Mouse (Mus musculus): ENCODE measurements around the gene Olfr959.
A peak's percentile ranks its signal among the peaks of the same experiment; 100 is the strongest.

Gene Olfr959

DNA sequence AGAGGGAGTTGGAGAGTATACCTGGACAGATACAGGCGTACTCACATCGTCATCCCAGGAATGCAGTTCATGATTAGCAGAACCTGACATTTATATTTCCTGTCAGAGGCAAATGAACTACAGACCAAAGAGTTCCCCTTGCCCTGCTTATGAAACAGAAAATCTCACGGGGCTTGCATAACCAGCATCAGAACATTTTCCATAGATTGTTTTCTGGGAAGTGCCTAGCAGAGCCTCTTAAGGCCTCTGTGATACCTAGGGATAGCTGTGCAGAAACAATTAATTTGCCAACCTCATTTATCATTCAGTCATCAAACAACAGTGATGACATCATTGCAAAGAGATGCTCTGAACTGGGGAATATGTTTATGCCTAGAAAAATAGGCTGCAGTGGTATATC, at the start of gene Olfr959:
TSS of gene Olfr959 (minus strand) at position 101 of the 400 bp plus-strand sequence.
- no peak for DNase-seq (ENCODE audit: low read depth, low spot score)

DNA sequence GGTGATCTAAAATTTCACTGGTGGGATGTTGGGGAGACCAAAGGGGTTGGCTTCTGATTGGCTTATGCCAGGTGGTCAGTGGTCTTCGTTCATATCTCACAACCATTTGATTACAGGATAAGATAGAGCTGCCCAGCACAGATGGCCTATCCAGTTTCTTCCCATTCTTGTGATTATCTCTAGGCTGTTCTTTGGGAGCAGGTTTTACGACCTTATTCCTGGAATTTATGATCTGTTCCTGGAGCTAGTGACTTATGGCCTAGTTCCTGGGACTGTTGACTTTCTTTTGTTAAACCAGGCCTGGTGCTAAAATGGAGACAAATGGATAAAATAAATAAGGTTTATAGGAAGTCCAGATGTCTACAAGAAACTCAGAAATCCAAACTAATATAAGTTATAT, 49.3 kb upstream of the Olfr959 start:
- no peak for DNase-seq (ENCODE audit: low read depth, low spot score)

DNA sequence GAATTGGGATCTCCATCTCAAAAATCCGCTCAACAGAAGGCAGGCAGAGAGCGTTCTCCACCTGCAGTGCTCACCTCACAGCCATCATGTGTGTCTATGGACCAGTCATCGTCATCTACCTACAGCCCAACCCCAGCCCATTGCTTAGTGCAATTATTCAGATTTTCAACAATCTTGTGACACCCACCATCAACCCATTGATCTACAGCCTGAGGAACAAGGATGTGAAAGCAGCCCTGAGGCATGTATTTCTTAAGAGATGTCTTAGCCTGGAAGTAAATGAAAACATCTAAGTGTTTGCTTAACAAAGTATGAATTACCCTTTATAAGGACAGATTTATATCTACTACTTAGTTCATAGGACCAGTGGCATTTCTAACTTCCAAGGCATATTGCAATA, 48.4 kb upstream of the Olfr959 start:
- no peak for DNase-seq (ENCODE audit: low read depth, low spot score)

DNA sequence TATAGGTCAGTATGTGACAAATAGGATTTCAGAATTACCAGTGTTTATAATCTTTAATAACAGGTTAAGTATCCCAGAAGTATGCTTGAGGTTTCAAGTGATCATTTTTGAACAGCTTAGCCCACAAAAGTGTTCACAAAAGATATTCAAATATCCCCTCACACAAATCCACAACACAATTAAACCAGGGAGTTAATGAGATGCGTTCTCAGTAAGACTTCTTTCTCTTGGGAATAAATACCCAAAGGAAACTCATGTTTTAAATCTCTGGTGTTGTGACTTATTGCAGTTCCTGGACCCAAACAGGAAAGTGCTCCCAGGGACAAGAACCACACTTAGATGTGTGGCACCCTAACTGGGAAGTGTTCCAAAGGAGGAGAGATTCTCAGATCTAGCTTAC, 45.7 kb upstream of the Olfr959 start, which contains the start of gene Olfr960:
TSS of gene Olfr960 (plus strand) at position 301 of the 400 bp plus-strand sequence.
- DNase-seq (ENCODE audit: low read depth, low spot score), result no peak

DNA sequence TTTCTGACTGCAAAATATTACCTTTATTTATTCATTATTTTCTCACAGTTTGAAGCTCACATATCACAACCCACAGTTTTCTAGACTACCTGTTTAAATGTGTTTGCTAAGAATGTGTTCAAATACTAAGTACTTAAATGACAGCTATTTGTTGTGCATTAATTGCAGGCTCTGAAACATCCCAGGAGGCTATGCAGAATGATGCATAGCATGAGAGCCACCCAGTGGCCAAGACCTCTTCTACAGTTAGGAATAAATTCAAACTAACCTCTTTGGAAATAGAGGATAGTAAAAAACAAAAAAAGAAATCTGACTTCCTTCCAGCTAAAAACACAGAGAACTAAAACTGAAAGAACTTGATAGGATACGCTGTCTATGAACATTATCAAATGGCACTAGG, 36.6 kb upstream of the Olfr959 start:
- no peak for DNase-seq (ENCODE audit: low read depth, low spot score)

DNA sequence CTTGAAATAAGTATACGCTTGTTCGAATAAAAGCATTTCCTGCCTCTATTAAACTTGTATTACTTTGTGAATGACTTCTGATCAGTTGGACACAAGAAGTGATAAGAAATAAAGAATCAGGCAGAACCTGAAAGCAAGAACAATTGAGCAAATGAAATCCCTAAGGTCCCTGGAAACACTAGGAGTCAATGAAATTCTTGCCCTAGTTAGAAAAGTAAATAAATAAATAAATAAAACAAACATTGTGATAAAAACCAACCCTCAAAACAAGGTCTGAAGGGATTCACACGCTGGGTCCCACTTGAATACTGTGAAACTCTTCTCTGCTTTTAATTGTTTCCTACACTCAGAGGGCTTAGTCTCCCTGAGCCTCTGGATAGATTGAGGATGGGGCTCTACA, 35.0 kb upstream of the Olfr959 start, which contains the start of gene Olfr148:
TSS of gene Olfr148 (plus strand) at position 301 of the 400 bp plus-strand sequence.
- DNase-seq (ENCODE audit: low read depth, low spot score), result no peak

DNA sequence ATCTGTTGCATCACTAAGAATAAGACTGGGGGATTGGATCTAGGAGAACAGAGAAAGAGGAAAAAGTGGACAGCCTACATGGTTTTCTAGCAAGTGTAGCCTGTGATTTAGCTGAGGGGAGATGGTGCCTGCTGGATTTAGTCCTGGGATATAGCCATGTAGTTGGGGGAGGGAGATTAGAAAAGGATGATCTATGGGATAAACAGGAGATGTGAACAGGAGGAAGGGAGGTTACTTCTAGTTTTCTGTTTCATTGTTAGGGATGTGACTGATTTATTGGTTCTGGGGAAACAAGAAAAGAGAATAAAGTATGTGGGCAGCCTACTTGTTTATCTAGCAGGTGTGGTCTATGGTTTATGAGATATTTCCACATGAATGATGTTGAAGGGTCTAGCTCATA, 33.1 kb upstream of the Olfr959 start:
- no peak for DNase-seq (ENCODE audit: low read depth, low spot score)

DNA sequence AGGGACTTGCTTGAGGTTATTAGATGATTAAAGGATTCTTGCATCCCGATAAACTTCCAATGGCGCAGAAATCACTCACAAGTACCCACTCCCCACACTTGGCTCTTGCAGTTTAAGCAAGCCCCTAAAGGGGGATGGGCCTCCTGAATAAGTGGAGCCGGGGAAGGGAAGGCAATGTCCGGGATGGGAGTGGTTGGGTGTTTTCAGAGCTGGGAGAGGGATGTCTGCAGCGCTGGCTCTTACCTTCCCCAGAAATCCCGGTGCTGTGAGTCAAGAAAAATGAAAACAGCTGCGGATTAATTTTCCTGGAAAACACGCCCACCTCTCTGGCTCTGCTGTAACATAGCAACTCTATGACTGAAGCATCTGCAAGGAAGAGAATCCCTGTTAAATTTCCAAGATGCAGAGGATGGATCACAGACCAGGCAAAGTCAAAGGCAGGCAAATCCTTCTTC, 28.7 kb upstream of the Olfr959 start, which contains the start of gene AW551984:
TSS of gene AW551984 (minus strand) at position 405 of the 455 bp plus-strand sequence.
- DNase-seq (ENCODE audit: low read depth, low spot score), result peak; percentile 1

DNA sequence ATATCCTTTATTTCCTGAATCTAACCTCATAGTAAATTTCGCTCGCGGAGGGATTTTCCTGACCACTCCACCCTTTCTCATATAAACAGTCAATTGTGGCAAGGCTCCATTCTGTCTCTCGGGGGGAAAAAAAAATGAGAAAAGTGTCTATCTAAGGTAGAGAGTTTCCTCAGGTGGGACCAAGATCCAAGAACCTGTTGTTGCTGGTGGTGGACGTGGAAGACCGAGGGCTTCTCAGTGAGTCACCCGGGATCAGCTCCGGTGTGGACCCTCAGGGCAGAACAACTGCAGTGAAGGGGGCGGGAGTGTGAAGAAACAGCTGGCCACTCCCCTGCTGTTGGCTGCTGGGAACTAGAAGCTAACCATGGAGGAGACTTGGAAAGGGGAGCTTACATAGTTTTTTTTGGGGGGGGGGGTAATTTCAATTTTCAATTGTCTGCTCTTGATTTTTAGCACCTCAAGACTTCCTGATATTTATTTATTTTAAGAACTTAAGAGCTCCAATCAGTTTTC, 28.0 kb upstream of the Olfr959 start:
- DNase-seq (ENCODE audit: low read depth, low spot score), result no peak

DNA sequence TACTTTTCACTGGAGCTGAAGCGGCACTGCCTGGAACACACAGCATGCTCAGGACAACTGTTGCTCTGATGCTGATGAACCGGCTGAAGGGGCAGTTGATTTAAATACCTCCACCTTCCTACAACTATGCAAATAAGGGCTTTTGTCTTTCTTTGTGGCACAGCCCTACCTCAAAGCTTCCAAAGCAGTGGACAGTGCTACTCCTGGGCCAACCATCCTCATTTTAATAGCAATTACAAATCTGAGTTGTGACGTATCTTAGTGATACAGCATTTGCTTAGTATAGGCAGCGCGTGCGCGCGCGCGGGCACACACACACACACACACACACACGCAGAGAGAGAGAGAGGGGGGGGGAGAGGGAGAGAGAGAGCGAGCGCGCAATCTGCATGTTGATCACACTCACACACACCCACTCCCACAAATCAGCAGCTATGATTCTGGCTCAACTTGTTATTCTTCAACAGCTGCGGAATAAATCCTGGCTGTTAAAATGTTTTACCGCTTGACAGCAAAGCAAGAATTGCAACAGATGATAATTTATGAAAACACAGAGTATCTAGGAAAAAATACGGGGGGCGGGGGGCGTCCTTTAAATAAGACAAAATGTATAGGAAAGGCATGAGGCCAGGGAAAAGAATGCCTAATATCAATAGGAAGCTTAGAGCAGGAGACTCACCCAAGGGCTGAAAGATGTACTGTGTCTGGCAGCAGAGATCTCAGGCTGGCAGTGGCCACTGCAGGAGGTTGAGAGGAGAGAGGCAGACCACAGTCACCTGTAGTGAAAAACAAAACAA, 27.4 kb upstream of the Olfr959 start:
- no peak for DNase-seq (ENCODE audit: low read depth, low spot score)

DNA sequence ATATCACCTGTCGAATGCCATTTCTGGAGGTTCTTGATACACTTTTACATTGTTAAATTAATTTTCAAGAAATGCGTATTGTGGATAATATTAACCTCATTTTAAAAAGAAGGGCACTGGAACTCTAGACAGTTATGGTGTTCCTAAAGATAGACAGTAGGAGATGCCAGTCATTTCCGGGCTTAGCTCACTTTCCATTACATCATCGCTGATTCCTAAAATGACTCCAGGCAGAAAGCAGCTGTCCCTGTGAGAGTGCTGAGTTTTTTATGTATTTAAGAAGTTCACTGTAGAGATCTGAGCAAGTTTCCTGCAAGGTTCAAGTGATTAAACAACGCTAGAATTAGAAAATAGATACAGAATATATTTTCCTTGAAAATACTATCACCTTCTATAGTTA, 1.7 kb upstream of the Olfr959 start:
- no peak for DNase-seq (ENCODE audit: low read depth, low spot score)

DNA sequence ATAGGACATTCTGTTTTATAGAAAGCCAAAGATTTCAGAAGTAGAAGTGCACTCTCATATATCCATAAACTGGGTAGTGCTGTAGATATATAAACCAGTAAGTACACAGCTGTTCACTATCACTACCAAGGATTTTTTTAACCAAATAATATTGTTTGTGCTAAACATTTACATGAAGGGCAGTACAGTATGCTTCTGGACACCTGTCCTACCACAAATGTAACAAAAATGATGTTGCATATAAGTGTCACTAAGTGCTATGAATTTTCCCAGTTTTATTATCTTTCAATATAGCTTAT, 17.1 kb downstream of the Olfr959 start:
- DNase-seq (ENCODE audit: low read depth, low spot score), result no peak

DNA sequence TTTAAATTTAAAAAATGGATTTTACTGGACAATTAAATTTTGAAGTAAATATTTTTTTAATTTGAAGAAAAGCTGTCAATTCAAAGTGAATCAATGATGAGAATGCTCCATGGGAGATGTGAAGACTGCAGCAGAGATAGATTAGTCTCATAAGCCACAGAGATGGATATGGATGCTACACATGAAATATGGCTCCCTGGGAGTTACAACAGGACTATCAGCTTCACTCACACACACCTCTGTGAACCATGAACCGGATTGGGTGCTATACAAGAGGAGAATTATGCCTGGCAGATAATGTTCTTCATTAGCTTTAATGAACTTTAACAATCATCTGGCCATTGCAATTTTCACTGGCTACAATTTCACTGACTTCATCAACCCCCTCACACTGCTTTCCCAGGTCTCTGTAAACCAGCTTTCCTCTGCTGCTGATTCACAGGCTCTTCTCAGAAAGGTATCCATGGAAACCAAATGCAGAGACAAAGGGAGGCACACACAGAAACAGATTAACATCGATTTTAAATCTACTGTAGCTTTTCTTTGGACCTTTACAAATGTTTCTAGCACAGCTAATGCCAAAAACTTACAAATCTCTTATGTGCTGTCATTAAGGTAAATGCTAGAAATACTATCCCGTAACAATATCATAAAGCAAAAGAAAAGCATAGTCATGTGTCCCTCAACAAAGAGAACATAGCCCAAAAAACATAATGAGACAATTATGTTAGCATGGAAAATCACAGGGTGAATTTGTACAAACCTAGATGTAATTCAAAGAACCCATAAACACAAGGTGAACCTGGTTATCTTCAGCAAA, 17.6 kb downstream of the Olfr959 start:
- DNase-seq (ENCODE audit: low read depth, low spot score), result no peak

DNA sequence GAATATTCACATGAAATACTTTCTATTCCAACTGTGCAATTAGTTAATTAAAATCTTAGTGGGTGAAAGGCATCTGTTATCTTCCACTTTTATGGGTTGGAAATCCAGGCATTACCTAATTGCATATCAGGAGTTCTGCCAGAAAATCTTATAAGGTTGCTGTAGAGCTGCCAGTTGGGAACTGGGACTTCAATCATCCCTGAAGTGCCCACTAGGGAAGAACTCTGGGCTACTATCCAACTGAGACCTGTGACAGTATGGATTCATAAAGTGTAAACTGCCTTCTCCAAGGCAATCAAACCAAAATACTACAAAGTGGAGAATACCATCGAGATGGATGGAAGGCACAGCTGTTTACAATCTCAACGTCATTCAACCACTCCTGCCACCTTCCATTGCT, 21.4 kb downstream of the Olfr959 start, which contains the start of gene Olfr958:
TSS of gene Olfr958 (minus strand) at position 109 of the 400 bp plus-strand sequence.
- DNase-seq (ENCODE audit: low read depth, low spot score), result no peak

DNA sequence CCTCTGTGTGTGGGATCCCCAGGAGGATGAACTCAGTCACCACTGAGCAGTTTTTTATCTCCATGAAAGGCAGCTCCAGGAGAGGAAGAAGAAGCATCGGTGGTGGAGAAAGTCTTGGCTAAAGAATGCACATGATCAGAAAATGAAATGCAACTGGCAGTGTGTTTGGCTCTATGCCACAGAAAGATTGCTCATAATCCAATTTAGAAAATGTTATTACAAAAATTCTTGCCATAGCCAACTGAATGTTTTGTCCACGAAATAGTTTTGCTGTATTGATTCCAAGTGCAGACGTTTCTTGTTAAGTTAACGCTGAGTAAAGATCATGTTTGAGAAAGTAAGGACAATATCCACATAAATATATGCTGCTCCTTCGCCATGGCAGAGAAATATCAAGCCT, 24.6 kb downstream of the Olfr959 start:
- DNase-seq (ENCODE audit: low read depth, low spot score), result no peak

DNA sequence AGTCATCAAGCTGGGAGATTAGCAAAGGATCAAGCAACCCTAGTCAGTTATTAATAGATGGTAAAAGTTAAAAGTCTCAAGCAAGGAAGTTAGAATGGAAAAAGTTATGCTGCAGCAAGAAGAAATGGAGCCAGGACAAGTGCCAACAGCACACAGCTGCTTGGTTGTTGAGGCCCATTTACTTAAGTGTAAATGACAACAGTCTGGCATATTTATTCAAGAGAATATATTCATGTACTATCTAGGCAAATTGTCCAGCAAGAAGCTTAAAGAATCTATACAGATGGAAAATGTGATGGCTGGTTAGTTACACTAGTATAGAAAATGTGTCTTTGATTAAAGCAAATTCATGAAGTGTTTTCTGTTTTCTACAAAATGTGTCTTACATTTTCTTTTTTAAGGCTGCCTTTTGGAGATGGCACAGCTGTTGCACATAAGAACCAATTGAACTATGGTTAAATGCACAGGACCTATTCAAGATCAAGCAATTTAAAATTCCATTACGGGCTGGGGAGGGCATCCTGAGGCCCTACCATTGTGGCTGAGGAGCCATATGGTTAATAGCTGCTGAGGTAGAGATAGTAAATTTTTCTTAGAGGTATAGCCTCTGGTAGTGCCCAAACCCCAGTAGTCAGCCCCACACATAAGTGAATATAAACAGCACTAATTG, 51.6 kb downstream of the Olfr959 start:
- DNase-seq (ENCODE audit: low read depth, low spot score), result no peak
